Comparison of ENCODE assay signal across 8 mouse cellular contexts in genomic region chr6:108709131-108709470, GRCm38 (mm10). TPM values are rescaled to one million over a fixed set of nuclear protein-coding genes. Genes with fewer than 3 reads are reported as not detected.
DNase-seq lines count a peak whose midpoint lies in the region; ATAC-seq lines count a peak whose summit lies in the region.

No protein-coding gene starts in this region.

- H3K4me3 ChIP-seq in kidney, embryonic 16.5 days (ENCODE audit: low read length): peak overlapping the region; percentile 45
- peak overlapping the region; percentile 38 for H3K4me3 ChIP-seq in embryonic facial prominence, embryonic 13.5 days
- peak overlapping the region; percentile 42 for H3K4me3 ChIP-seq in hindbrain, embryonic 15.5 days
- H3K4me3 ChIP-seq in midbrain, embryonic 16.5 days (ENCODE audit: low read depth, low read length): peak overlapping the region; percentile 55

- H3K36me3 ChIP-seq in kidney, embryonic 16.5 days (ENCODE audit: insufficient read depth, low read length): no peaks in the 10 kb centered on the region
- no peaks in the 10 kb centered on the region for H3K36me3 ChIP-seq in embryonic facial prominence, embryonic 13.5 days
- H3K36me3 ChIP-seq in hindbrain, embryonic 15.5 days: no peaks in the 10 kb centered on the region
- H3K36me3 ChIP-seq in midbrain, embryonic 16.5 days (ENCODE audit: control insufficient read depth, insufficient read depth, low read length): no peaks in the 10 kb centered on the region

- H3K4me1 ChIP-seq in kidney, embryonic 16.5 days (ENCODE audit: insufficient read depth, low read length): peaks cover 10% of the 10 kb centered on the region
- peaks cover 10% of the 10 kb centered on the region for H3K4me1 ChIP-seq in embryonic facial prominence, embryonic 13.5 days
- peaks cover 9% of the 10 kb centered on the region for H3K4me1 ChIP-seq in hindbrain, embryonic 15.5 days (replicated peaks)
- peaks cover 6% of the 10 kb centered on the region; the same call in 1 of the 2 replicates for H3K4me1 ChIP-seq in midbrain, embryonic 16.5 days (ENCODE audit: control insufficient read depth, insufficient read depth, low read length)

- DNase-seq in kidney, postnatal 4 days: no peak
- no peak for DNase-seq in adrenal gland, adult (ENCODE audit: inconsistent age in 2 of 2, low spot score in 1 of 2)
- DNase-seq in ovary, adult 18-20 months (ENCODE audit: low spot score): no peak
- DNase-seq in cerebellum, postnatal 25 days: no peak

- H3K9ac ChIP-seq in kidney, embryonic 16.5 days (replicated peaks; ENCODE audit: low read length): peak overlapping the region; percentile 58; the same call in 1 of the 2 replicates
- H3K9ac ChIP-seq in embryonic facial prominence, embryonic 13.5 days: no peak overlapping the region
- H3K9ac ChIP-seq in hindbrain, embryonic 15.5 days: peak overlapping the region; percentile 50; the same call in 1 of the 2 replicates
- peak overlapping the region; percentile 77 for H3K9ac ChIP-seq in midbrain, embryonic 16.5 days (ENCODE audit: low read depth, low read length)

- H3K27me3 ChIP-seq in kidney, embryonic 16.5 days (ENCODE audit: insufficient read depth, low read length): no peaks in the 10 kb centered on the region
- H3K27me3 ChIP-seq in embryonic facial prominence, embryonic 13.5 days: peaks cover 24% of the 10 kb centered on the region
- H3K27me3 ChIP-seq in hindbrain, embryonic 15.5 days: no peaks in the 10 kb centered on the region
- H3K27me3 ChIP-seq in midbrain, embryonic 16.5 days (ENCODE audit: control insufficient read depth, insufficient read depth, low read depth, low read length): no peaks in the 10 kb centered on the region

- ATAC-seq in kidney, embryonic 16.5 days (ENCODE audit: low FRiP score, low TSS enrichment): peak; percentile 5; the same call in 1 of the 2 replicates
- ATAC-seq in embryonic facial prominence, embryonic 13.5 days (ENCODE audit: insufficient number of reproducible peaks, insufficient read depth, low FRiP score, low TSS enrichment, low read depth): no peak
- no peak for ATAC-seq in hindbrain, embryonic 15.5 days (ENCODE audit: low FRiP score, low read depth)
- ATAC-seq in midbrain, embryonic 16.5 days: no peak; the same call in 1 of the 2 replicates

- H3K27ac ChIP-seq in kidney, embryonic 16.5 days (ENCODE audit: low read length): no peak overlapping the region
- H3K27ac ChIP-seq in embryonic facial prominence, embryonic 13.5 days: no peak overlapping the region
- no peak overlapping the region for H3K27ac ChIP-seq in hindbrain, embryonic 15.5 days (replicated peaks)
- H3K27ac ChIP-seq in midbrain, embryonic 16.5 days (ENCODE audit: low read length): 0 out of 2 replicates have a peak overlapping the region, but pooled peaks have one; percentile 17

- WGBS in kidney, embryonic 16.5 days: 6% methylated on average over 9 of the region's 9 CpGs
- 17% methylated on average over 9 of the region's 9 CpGs for WGBS in embryonic facial prominence, embryonic 13.5 days
- WGBS in hindbrain, embryonic 15.5 days: 14% methylated on average over 9 of the region's 9 CpGs
- 14% methylated on average over 9 of the region's 9 CpGs for WGBS in midbrain, embryonic 16.5 days

- no peaks in the 10 kb centered on the region for H3K9me3 ChIP-seq in kidney, embryonic 16.5 days (ENCODE audit: low read length)
- H3K9me3 ChIP-seq in embryonic facial prominence, embryonic 13.5 days: no peaks in the 10 kb centered on the region
- H3K9me3 ChIP-seq in hindbrain, embryonic 15.5 days: no peaks in the 10 kb centered on the region
- H3K9me3 ChIP-seq in midbrain, embryonic 16.5 days (replicated peaks; ENCODE audit: control insufficient read depth, low read length, poor library complexity, severe bottlenecking): no peaks in the 10 kb centered on the region

- H3K4me2 ChIP-seq in kidney, embryonic 16.5 days (replicated peaks; ENCODE audit: low read depth, low read length): peak overlapping the region; percentile 84
- peak overlapping the region; percentile 74 for H3K4me2 ChIP-seq in embryonic facial prominence, embryonic 13.5 days
- H3K4me2 ChIP-seq in hindbrain, embryonic 15.5 days: peak overlapping the region; percentile 96
- H3K4me2 ChIP-seq in midbrain, embryonic 16.5 days (ENCODE audit: low read length): peak overlapping the region; percentile 88

RNA-seq across cellular contexts. Expression of gene Bhlhe40, which starts 48.7 kb away (rescaled TPM):
- polyA plus RNA-seq in kidney, embryonic 16.5 days (2015; fragmentation: Nextera tagmentation; extraction: Ambion mirVana): 16.8 and 18.5 TPM in 2 replicates
- polyA plus RNA-seq in embryonic facial prominence, embryonic 13.5 days (2015; fragmentation: Nextera tagmentation; extraction: Ambion mirVana): 6.2 and 7.7 TPM in 2 replicates
- polyA plus RNA-seq in hindbrain, embryonic 15.5 days (2015; fragmentation: Nextera tagmentation; extraction: Ambion mirVana): 6.1 and 6.5 TPM in 2 replicates
- 6.6 and 7.8 TPM in 2 replicates for polyA plus RNA-seq in midbrain, embryonic 16.5 days (2015; fragmentation: Nextera tagmentation; extraction: Ambion mirVana)
